Mouse (Mus musculus) left cerebral cortex, postnatal 4 days (tissue): ENCODE data around the gene Ccno. TPM values are rescaled to one million over a fixed set of nuclear protein-coding genes. Genes with fewer than 3 reads are reported as not detected.
A peak's percentile ranks its signal among the peaks of the same experiment; 100 is the strongest.

Experiments used
- DNase-seq: peaks from one replicate; pipeline ENCODE4 v3.0.0-alpha.2; 2022
- intact Hi-C: fragments of 180-260 bp; cut with DNase I; formaldehyde crosslinking; loops from one replicate; pipeline ENCODE4 v1.15.1; 2025
- total RNA-seq, 2 experiments: library from RNA; stranded (reverse); gene quantifications; 2 replicates each; pipeline ENCODE4 v1.2.3; 2021

The Ccno gene
- 1 to 10 TPM in 1 of 2 experiments, under 1 TPM in 1; 0.76 to 1.3 TPM for total RNA-seq

DNA sequence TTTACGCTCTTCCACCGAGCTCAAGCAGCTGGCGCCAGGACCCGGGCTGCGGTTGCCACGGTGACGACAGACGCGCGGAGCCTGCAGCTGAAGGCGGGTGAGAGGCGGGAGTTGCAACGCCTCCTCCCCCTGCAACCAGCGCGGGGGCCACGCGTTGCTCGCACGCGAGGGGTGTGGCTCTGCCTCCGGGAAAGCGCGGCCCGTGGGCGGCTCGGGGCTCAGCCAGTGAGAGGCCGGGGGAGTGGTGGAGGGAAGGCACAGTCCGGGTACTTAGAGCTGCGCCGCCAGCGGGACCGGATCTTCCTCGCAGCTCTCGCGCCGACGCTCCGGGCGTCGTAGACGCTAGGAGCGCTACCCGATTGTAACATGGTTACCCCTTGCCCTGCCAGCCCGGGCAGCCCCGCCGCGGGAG lies at the start of gene Ccno:
TSS of gene Ccno (plus strand) at position 271 of the 412 bp plus-strand sequence.
- DNase-seq: peak; percentile 94
- intact Hi-C loops: loop anchor here (10.0 kb wide), 1 partner anchor 47 kb away; the partner anchor contains the start of gene Cdc20b

DNA sequence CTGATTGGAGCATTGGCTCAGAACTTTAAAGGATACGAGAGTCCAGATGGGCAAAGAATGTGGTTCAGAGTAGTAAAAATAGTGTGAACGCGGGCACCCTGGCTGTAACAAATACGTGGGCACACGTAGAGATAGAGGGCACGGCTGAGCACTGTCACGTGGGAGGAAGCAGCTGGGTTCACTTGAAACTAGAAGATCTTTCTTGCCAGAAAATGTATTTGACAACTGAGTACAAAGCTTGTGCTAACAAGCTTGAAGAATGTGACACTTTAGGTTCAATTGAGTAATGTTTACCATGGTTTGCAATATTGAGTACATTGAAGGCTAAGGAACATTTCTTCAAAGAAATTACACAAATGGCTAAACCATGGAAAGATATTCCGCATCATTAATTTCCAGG lies 49.5 kb upstream of the Ccno start:
- DNase-seq: no peak
- intact Hi-C loops: no loop called here

DNA sequence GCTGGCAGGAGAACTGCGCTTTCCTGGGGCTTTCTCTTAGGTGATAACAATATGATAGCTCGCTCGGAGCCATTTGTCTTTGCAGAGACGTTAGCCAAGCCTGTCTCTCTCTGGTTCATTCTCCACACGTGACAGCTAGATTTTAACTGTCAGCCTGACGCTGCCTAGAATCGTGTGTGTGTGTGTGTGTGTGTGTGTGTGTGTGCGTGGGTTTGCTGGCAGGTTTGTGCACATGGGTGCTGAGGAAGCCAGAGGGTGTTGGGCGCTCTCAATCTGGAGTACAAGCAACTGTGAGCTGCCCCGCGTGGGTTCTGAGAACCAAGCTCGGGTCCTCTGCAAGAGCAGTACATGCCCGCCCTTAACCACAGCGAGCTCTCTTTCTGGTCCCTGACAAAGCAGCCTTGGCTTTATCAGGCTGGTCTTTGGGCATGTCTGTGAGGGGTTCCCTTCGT lies 45.7 kb upstream of the Ccno start:
- no peak for DNase-seq
- intact Hi-C loops: no loop called here

DNA sequence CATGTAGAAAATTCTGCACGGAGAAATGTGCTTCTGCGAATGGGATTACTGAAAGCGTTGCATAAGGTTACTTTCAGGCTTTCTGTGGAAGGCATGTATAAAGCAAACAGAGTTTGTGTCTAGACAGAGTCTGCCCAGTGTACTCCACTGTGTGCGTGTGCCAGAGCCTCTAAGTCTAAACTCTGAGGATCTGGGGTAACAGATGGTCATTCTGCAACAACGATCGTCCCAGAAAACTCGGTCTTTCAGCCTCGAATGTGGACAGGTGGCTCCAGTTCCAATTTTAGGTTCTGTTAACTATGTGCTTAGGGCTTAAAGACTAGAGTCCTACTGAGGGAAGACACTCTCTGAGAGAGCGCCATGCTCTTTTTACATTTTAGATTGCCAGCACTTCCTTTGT lies 42.3 kb upstream of the Ccno start:
- intact Hi-C loops: no loop called here
- no peak for DNase-seq

DNA sequence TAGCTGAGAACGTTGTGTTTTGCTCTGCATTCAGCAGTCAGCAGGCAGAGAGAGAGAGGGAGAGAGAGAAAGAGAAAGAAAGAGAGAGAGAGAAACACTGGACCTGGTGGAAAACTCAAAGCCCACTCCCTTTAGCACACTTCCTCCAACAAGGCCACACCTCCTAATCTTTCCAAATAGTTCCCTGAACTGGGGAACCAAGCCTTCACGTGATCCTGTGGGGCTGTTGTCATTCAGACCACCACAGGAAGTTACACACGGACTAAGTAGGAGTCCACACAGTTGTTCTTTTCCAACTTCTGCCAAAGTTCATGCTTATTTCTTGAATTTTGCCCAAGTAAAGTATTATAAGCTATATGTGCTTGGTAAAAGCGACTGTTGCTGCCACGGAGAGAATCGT lies 41.7 kb upstream of the Ccno start:
- intact Hi-C loops: no loop called here
- DNase-seq: no peak

DNA sequence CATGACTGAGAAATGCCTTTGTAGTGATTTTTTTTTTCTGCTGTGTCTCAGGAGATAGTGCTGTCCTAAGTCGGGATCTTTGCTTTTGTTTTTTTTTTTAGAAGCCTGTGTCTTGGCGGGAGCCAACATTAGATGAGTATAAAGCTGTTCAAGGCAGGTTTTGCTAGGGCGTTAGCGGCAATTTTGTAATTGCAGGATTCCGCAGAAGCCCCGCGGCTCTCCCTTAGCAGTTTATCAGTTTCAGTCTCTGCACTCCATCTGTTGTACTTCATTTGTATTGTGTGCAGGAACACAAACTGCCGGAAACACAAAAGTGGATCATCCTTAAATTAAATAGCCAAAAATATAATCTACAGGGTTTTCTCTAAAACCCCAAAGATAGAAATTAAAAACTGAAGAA lies 33.5 kb upstream of the Ccno start:
- intact Hi-C loops: loop anchor here (10.0 kb wide), 1 partner anchor 59 kb away; no protein-coding TSS in a partner anchor
- no peak for DNase-seq

DNA sequence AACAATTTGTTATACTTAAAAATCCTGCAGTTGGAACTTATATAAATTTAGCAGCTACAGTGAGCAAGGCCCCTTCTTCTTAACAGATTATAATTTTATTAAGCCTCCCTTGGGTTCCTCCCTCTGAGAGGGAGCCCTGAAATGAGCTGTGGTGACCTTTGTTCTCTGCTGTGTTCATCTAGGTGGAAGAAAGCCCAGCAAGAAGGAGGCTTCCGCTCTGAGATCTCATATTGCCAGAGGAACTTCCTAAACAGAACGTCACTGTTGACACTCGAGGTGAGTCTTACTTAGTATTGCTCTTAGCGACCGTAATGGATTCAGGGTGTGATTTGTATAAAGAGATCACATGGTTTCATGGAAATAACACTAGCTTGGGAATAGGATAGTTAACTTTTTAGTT lies 24.5 kb upstream of the Ccno start:
- DNase-seq: no peak
- intact Hi-C loops: no loop called here

DNA sequence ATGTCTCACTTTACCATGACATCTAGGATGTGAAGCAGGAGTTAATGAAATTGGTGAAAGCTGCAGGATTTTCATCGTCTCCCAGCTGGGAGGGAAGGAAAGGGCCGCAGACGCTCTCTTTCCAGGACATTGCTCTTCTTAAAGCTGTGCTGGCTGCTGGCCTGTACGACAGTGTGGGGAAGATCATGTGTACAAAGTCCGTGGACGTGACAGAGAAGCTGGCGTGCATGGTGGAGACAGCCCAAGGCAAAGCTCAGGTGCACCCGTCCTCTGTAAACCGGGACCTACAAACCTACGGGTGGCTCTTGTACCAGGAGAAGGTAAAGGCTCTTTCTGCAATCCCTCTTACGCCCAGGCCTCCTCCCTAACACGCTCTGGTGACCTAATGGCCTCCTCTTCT lies 23.2 kb upstream of the Ccno start:
- DNase-seq: no peak
- intact Hi-C loops: no loop called here

DNA sequence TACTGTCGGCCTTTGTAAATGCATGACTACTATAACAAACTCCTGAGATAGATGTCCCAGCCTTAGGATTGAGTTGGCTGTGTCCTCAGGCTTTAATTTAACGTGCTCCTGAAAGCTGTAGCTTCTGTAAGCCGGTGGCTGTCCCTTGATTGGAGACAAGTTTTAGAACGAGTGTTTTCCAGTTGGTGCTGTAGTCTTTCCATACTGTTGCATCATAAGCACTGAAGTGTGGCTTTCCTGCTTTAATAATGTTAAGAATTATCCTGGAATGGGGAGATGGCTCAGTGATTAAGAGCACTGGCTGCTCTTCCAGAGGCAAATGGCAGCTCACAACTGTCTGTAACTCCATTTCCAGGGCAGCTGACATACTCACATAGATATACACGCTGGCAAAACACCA lies 20.3 kb upstream of the Ccno start:
- intact Hi-C loops: no loop called here
- DNase-seq: no peak

DNA sequence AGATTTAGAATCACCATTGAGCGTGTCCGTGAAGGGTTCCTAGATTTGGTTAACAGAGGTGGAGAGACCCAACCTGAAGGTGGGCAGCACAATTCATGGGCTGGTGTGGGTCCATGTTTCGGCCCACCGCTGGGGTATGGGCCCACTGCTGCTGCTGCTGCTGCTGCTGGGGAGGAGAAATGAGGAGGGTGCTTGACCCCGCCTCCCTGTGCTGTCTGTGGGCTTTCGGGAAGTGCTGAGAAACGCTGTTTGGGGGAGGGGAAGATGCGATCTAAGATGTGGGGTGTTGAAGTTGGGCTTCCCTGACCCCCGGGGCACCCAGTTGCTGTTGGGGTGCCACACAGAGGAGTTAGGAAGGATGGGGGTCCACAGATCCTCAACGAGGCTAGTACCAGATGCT lies 10.9 kb upstream of the Ccno start:
- DNase-seq: no peak
- intact Hi-C loops: no loop called here

DNA sequence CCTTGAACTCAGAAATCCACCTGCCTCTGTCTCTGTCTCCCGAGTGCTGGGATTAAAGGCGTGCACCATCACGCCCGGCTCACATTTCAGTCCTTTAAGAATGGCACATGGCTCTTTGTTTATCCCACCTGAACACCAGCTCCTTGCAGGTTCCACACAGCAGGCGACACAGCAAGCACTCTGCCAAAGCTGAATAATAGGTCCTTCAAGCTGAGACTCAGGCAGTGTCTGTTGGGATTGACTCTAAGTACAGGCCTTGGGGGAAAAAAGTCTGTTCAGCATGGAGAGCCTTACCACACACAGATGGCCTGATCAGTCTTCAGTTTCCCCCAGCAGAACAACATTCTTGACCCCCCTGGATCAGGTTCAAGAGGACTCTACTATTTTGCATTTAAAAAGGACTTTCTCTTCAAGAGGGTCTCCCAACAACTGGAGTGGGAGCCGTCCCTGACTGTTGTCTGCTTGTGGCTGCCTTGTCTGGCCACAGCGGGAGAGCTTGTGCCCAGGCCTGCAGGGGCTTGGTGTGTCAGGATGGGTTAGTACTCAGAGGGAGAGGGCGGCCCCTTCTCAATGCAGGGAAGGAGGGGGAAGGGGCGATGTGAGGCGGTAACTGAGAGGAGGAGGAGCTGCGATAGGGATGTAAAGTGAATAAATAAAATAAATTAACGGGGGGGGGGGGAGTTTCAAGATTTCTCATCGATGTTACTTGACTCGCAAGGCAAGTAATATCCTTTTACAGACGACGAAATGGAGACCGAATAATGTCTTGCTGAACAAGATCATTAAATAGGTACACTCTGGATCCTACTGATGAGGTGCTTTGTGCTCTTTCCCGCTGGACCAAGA lies 1.8 kb upstream of the Ccno start:
- intact Hi-C loops: loop anchor here (10.0 kb wide), 1 partner anchor 49 kb away; the partner anchor contains the start of gene Cdc20b
- DNase-seq: peak; percentile 12

DNA sequence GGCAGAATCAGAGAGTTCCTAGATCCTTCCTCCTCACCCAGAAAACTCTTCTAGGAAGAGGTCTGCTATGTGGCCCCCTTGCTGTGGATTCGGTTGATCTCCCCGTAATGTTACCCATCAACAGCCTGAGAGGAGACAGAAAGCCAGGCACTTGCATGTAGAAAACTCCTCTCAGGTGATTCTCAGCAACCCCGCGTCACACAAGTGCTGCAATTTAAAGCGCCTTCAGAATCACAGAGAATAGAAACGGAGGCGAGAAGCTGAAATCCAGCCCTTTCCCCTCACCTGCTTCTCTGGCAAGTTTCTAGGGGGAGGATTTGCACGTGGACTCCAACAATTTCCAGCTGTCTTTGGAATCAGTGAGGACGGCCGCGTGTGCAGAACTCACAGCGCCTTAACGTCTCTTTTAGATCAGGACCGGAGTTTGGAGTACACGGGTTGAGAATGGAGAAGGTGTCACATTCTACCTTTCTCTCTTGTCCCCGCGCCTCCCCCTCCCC lies 1.1 kb upstream of the Ccno start:
- DNase-seq: no peak
- intact Hi-C loops: loop anchor here (10.0 kb wide), 1 partner anchor 48 kb away; the partner anchor contains the start of gene Cdc20b

DNA sequence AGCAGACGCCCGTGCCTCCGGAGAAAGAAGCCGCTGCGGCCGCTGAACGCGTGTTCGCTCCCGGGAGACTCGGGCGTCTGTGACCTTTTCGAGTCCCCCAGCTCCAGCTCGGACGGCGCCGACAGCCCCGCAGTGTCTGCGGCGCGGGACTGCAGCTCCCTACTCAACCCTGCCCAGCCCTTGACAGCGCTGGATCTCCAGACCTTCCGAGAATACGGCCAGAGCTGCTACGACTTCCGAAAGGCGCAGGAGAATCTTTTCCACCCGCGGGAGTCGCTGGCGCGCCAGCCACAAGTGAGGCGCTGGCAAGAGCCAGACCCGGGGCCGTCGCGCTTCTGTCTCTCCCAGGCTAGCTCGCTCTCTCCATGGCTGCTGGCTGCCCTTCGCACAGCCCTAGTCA lies 389 bp downstream of the Ccno start:
- DNase-seq: peak; percentile 32

DNA sequence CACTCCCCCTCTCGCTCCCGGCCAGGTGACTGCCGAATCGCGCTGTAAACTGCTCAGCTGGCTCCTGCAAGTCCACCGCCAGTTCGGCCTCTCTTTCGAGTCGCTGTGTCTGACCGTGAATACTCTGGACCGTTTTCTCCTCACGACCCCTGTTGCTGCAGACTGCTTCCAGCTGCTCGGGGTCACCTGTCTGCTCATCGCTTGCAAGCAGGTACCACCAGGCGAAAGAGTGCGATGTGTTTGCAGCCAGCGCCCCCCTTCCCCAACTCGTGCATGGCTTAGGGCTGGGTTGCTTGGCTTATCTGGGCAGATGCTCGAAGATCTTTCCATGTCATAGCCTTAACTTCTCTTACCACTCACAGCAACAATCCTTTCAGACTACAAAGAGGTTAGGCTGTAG lies 1.3 kb downstream of the Ccno start:
- no peak for DNase-seq
- intact Hi-C loops: loop anchor here (10.0 kb wide), 1 partner anchor 46 kb away; the partner anchor contains the start of gene Cdc20b

More for the DNA sequence above, 389 bp downstream of the Ccno start:
- intact Hi-C loops: loop anchor here (10.0 kb wide), 1 partner anchor 47 kb away; the partner anchor contains the start of gene Cdc20b

DNA sequence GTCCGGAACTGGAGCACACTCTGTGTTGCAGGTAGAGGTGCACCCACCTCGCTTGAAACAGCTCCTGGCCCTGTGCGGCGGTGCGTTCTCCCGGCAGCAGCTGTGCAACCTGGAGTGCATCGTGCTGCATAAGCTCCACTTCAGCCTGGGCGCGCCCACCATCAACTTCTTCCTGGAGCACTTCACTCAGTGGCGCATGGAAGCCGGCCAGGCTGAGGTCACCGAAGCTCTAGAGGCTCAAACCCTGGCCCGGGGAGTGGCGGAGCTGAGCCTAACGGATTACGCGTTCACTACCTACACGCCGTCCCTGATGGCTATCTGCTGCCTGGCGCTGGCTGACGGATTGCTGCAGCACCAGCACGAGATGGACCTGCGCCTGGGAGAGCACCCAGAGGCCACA lies 1.9 kb downstream of the Ccno start:
- DNase-seq: no peak
- intact Hi-C loops: loop anchor here (10.0 kb wide), 1 partner anchor 45 kb away; the partner anchor contains the start of gene Cdc20b

DNA sequence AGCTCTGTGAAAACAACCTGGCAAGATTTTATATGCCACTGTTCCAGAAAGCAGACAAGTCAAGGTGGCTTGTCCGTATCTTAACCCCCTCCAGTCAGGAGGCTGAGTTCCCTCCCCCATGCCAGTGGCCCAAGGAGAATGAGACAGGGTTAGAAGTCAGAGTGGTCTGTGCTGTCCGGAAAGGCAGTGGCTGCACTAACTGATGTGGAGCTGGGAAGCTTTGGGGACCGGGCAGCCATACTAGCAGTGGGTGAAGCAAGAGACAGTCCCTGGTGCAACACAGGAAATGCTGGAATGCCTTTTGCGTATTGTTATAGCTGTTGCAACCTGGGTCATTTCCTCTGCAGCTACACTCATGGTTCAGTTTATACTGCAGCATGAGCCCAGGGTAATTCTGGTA lies 2.7 kb downstream of the Ccno start:
- no peak for DNase-seq
- intact Hi-C loops: no loop called here

DNA sequence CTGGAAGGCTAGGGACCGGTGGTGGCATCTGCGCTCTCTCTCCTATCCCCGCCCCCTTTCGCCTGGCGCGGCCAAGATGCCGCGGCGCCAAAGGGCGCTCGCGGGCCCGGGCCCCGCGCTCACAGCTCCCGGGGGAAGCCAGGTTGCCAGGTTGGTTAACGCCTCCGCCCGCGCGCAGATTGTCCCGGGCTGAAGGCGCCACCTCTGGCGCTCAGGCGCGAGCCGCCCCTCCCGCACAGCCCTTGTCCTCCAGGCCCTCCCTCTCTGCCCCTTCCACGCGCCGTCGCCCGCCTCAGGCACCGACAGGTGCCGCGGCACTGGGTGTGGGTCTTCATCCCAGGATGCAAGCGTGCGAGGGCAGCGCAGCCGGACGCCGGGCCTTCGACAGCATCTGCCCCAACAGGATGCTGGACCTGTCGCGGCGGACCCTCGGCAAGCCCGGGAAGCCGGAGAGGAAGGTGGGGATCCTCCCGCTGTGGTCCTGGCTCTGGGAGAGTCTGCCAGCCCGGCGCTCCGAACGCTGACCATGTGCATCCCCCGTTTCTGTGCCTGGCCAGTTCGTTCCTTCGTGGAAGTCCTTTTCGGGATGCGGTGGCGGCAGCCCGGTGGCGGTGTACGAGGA lies 6.0 kb downstream of the Ccno start, which contains the start of gene Mcidas:
TSS of gene Mcidas (plus strand) at position 315 of the 622 bp plus-strand sequence.
- intact Hi-C loops: no loop called here
- DNase-seq: peak; percentile 56

DNA sequence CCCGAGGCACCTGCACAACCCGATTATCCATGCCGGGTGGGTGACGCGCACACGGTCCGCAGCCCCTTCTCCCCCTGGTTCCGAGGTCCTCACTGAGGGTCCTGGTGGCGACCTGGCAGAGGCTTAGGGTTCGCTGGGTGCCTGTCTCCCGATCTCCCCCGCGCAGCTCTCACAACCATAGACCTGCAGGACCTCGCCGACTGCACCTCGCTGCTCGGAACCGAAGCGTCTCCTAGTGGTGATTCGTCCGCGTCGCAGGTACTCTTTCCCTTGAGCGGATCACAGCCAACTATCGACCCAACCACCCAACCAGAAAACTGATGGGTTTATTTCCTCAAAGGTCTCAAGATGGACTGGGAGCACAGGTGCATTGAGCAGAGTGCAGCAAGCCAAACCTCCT lies 6.6 kb downstream of the Ccno start:
- intact Hi-C loops: no loop called here

DNA sequence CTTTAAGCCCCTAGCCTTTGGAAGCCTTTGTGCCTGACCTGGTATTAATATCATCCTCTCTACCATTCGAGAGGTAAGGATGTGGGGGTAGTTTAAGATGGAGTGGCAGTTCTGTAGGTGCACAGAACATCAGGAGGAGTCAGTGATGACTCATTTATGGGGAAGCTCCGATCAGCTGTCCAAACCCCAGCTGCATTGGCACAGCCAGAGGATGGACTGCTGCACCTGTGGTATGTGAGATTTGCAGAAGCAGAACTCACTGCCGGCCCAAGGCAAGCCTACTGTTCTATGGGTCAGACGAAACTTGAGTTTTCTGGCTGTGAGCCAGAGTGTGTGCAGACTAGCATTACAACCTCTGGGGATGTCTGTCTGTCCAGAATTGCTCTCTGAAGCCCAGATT lies 8.8 kb downstream of the Ccno start:
- intact Hi-C loops: no loop called here

More for the DNA sequence above, 6.6 kb downstream of the Ccno start:
- DNase-seq: peak; percentile 58

DNA sequence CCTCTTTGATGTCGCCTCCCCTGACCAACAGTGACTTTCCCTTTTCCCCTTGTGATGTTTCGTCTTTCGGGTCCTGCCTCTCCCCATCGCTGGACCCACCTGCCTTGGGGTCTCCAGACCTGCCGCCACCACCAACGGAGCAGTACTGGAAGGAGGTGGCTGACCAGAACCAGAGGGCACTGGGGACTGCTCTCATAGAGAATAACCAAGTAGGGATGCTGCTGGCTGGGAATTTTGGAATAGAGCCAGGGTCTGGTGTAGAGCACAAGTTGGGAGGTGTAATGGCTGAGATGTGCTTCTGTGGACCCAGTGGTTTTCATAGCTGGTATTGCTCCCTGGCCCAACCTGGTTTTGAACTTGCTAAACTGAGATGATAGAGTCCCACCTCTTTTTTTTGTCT lies 9.8 kb downstream of the Ccno start:
- no peak for DNase-seq
- intact Hi-C loops: no loop called here

More for the DNA sequence above, 8.8 kb downstream of the Ccno start:
- DNase-seq: no peak
